Mouse (Mus musculus): ENCODE results near the gene Cenpb. TPM values are rescaled to one million over a fixed set of nuclear protein-coding genes. Genes with fewer than 3 reads are reported as not detected.

The Cenpb gene
- polyA plus RNA-seq, 1 experiment from 2014 or later: 4.2 TPM

DNA sequence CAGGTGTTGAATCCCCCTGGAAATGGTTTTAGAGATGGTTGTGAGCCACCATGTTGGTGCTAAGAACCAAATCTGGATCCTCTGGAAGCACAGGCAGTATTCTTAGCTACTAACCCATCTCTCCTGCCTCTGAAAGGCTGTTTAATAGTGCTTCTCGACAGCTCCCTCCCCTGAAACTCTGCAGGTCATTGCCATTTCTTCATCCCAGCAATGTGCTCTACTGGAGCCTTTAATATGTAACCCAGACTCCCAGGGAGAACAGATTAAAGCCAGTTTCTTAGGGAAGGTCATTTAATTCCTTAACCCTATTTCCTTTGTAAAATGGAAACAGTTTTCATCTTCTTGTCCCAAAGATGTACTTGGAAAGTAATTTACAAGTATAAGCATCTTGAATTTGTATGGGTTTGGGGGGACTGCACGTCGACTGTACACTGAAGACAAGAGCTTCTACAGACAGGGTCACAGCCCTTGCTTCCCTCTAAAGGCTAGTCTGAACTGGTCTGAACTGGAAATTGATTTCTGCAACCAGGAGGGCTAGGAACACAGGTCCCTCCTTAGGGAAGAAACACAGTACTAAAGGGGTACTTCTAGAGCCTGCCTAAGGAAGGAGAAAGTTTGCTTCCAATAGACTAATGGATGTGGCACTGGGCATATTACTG lies 4.5 kb downstream of the Cenpb start:
- no peak for DNase-seq
- H3K27ac ChIP-seq (ENCODE audit: low read depth): no peak overlapping the region
- ATAC-seq: no peak
- TF ChIP-seq EP300 (IDR thresholded peaks at IDR 0.05; ENCODE audit: low read depth): no peak
- TF ChIP-seq CTCF (IDR thresholded peaks at IDR 0.05; ENCODE audit: low read depth): no peak
- 0 out of 2 replicates have a peak, but pooled peaks cover 4% of the 10 kb centered on the region for H3K36me3 ChIP-seq (replicated peaks; ENCODE audit: insufficient read depth, low read length)
- no peak overlapping the region for H3K9ac ChIP-seq (replicated peaks)
- H3K4me3 ChIP-seq (ENCODE audit: low read depth, low read length): no peak overlapping the region
- H3K4me1 ChIP-seq (ENCODE audit: insufficient read depth): peaks cover 62% of the 10 kb centered on the region
- peaks cover 35% of the 10 kb centered on the region for H3K27me3 ChIP-seq (ENCODE audit: insufficient read depth, low read length)
- H3K4me2 ChIP-seq (ENCODE audit: low read depth, low read length): no peak overlapping the region
- WGBS (ENCODE audit: insufficient replicate concordance): 71% methylated on average over 3 of the region's 3 CpGs
- H3K9me3 ChIP-seq (ENCODE audit: low read length): no peaks in the 10 kb centered on the region

DNA sequence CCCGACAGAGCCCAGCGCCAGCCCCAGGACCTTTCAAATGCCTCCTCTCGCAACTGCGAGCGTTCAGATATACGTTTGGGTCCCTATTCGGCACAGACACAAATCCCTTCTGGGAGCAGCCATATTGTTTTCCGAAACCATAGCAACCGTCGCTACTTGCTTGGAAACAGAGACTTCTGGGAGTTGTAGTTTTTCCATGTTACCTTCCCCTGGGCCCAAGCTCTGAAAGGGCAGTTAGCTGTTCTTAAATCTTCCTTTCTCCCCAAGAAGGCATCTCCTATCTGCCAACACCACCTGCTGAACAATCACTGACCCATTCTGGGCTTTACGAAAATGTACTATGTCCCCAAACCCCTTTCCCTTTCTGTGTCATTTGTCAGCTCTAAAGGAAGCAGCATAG lies 5.2 kb downstream of the Cenpb start:
- Histone ChIP-seq H3K9ac (replicated peaks) (no peak overlapping the region), H3K4me2 (ENCODE audit: low read depth, low read length) (peak overlapping the region; percentile 72), H3K27me3 (ENCODE audit: insufficient read depth, low read length) (peaks cover 42% of the 10 kb centered on the region), H3K4me1 (ENCODE audit: insufficient read depth) (peaks cover 58% of the 10 kb centered on the region), H3K9me3 (ENCODE audit: low read length) (no peaks in the 10 kb centered on the region), H3K27ac (ENCODE audit: low read depth) (no peak overlapping the region), H3K4me3 (ENCODE audit: low read depth, low read length) (peak overlapping the region; percentile 33), H3K36me3 (replicated peaks; ENCODE audit: insufficient read depth, low read length) (0 out of 2 replicates have a peak, but pooled peaks cover 4% of the 10 kb centered on the region)
- DNase-seq: peak; percentile 52
- ATAC-seq: peak; percentile 22
- 4% methylated on average over 11 of the region's 11 CpGs for WGBS (ENCODE audit: insufficient replicate concordance)
- TF ChIP-seq CTCF (IDR thresholded peaks at IDR 0.05; ENCODE audit: low read depth) (no peak), EP300 (IDR thresholded peaks at IDR 0.05; ENCODE audit: low read depth) (no peak)

DNA sequence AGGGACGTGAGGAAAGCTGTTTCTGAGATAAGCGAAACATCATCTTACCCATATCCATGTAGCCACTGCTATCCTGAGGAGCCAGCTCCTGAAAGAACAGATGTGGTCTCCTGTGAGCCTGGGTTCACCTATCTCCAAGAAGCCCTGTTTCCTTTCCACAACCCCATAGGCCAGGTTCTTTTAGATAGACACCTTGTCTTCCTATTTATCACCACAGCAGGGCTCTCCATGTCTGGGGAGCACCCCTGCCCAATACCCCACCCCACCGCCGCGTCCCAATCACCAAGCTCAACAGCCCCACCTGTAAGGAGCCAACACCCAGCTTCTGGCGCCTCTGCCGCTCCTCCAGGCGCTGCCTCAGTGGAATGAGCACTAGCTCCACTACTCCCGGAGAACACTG lies 7.5 kb downstream of the Cenpb start:
- Histone ChIP-seq H3K4me3 (ENCODE audit: low read depth, low read length) (no peak overlapping the region), H3K9ac (replicated peaks) (no peak overlapping the region), H3K36me3 (replicated peaks; ENCODE audit: insufficient read depth, low read length) (no peaks in the 10 kb centered on the region), H3K27ac (ENCODE audit: low read depth) (no peak overlapping the region), H3K4me1 (ENCODE audit: insufficient read depth) (peaks cover 40% of the 10 kb centered on the region), H3K9me3 (ENCODE audit: low read length) (0 out of 2 replicates have a peak, but pooled peaks cover under 1% of the 10 kb centered on the region), H3K27me3 (ENCODE audit: insufficient read depth, low read length) (peaks cover 49% of the 10 kb centered on the region), H3K4me2 (ENCODE audit: low read depth, low read length) (no peak overlapping the region)
- peak; percentile 33; the same call in 1 of the 2 replicates for TF ChIP-seq EP300 (IDR thresholded peaks at IDR 0.05; ENCODE audit: low read depth)
- TF ChIP-seq CTCF (IDR thresholded peaks at IDR 0.05; ENCODE audit: low read depth): no peak
- WGBS (ENCODE audit: insufficient replicate concordance): 42% methylated on average over 9 of the region's 9 CpGs
- no peak for DNase-seq
- no peak for ATAC-seq

DNA sequence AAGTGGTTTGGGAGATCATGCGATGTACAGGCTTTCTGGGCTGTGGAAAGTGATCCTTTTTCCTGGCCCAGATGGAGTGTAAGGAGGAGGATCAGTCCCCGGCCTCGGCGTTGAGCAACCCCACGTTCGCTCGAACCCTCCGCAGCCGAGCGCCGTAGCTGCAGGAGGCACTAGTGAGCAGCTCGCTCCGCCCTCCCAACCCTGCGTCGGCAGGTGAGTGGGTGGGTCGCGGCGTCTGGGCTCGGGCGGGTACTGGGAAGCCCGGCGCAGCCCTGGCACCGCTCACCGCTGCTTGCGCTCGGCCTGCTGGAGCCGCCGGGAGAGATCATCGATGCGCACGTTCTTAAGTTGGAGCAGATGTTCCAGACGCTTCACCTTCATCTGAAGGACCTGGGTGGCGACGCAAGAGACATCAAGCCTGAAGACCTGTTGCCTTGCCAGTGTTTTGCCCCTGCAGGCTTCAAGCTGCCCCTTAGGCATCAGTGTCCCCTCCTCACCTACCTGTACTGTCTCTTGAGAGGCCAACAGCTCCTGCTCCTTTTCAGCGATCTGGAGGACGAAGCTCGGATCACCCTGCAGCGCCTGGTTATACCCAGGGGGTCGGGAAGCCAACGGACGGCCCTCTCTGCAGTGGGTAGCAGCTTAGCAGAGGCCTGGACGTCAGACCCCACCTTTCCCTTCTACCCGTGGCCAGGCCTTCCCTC lies 8.3 kb downstream of the Cenpb start:
- peak overlapping the region; percentile 61 for H3K4me2 ChIP-seq (ENCODE audit: low read depth, low read length)
- DNase-seq: no peak
- no peak for ATAC-seq
- no peaks in the 10 kb centered on the region for H3K36me3 ChIP-seq (replicated peaks; ENCODE audit: insufficient read depth, low read length)
- H3K27ac ChIP-seq (ENCODE audit: low read depth): no peak overlapping the region
- TF ChIP-seq CTCF (IDR thresholded peaks at IDR 0.05; ENCODE audit: low read depth) (no peak), EP300 (IDR thresholded peaks at IDR 0.05; ENCODE audit: low read depth) (no peak)
- 10% methylated on average over 43 of the region's 43 CpGs for WGBS (ENCODE audit: insufficient replicate concordance)
- H3K9me3 ChIP-seq (ENCODE audit: low read length): peaks cover 4% of the 10 kb centered on the region; the same call in 1 of the 2 replicates
- peak overlapping the region; percentile 17 for H3K4me3 ChIP-seq (ENCODE audit: low read depth, low read length)
- H3K4me1 ChIP-seq (ENCODE audit: insufficient read depth): peaks cover 33% of the 10 kb centered on the region
- H3K27me3 ChIP-seq (ENCODE audit: insufficient read depth, low read length): peaks cover 49% of the 10 kb centered on the region
- H3K9ac ChIP-seq (replicated peaks): no peak overlapping the region

DNA sequence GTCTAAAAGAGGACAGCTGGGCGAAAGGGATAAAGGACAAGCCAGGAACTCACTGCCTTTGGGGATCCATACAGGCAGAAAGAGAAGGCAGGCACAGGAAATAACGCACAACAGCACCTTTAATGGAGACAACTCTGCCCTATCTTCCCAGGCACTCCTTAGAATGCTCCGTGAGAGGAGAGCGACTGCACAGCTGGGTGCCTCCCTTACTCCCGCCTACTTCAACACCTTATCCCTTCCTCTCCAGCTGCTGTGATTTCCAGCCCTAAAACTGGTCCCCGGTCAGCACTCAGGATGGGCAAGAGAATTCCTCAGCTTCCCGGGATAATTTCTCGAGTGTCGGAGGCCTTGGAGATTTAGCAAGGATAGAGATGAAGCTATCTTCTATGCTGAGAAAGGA lies 8.9 kb downstream of the Cenpb start:
- Histone ChIP-seq H3K4me2 (ENCODE audit: low read depth, low read length) (peak overlapping the region; percentile 61), H3K9ac (replicated peaks) (no peak overlapping the region), H3K9me3 (ENCODE audit: low read length) (peaks cover 4% of the 10 kb centered on the region; the same call in 1 of the 2 replicates), H3K36me3 (replicated peaks; ENCODE audit: insufficient read depth, low read length) (no peaks in the 10 kb centered on the region), H3K4me3 (ENCODE audit: low read depth, low read length) (peak overlapping the region; percentile 17), H3K4me1 (ENCODE audit: insufficient read depth) (peaks cover 27% of the 10 kb centered on the region), H3K27ac (ENCODE audit: low read depth) (no peak overlapping the region), H3K27me3 (ENCODE audit: insufficient read depth, low read length) (peaks cover 49% of the 10 kb centered on the region)
- DNase-seq (no peak), ATAC-seq (no peak)
- WGBS (ENCODE audit: insufficient replicate concordance): 26% methylated on average over 9 of the region's 9 CpGs
- TF ChIP-seq CTCF (IDR thresholded peaks at IDR 0.05; ENCODE audit: low read depth) (no peak), EP300 (IDR thresholded peaks at IDR 0.05; ENCODE audit: low read depth) (no peak)

DNA sequence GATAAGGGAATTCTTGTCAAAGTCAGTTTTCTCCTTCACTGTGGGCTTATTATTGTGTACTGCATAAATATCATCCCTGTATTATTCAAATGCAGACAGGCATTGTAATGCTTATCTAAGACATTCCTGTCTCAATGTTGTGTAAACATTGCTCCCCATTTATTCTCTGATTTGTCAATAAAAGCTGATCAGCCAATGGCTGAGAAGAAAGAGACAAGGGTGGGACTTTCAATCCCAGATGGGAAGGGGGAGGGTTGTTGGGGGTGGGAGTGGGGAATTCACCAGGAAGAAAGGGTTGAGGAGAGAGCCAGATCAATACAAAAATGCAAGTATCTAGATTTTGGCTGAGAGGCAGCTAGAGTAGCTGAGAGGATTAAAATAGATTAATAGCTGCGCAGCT lies 11.0 kb downstream of the Cenpb start:
- TF ChIP-seq EP300 (IDR thresholded peaks at IDR 0.05; ENCODE audit: low read depth): no peak
- no peak for TF ChIP-seq CTCF (IDR thresholded peaks at IDR 0.05; ENCODE audit: low read depth)
- no peak for ATAC-seq
- Histone ChIP-seq H3K4me1 (ENCODE audit: insufficient read depth) (peaks cover 10% of the 10 kb centered on the region), H3K36me3 (replicated peaks; ENCODE audit: insufficient read depth, low read length) (no peaks in the 10 kb centered on the region), H3K9ac (replicated peaks) (no peak overlapping the region), H3K4me3 (ENCODE audit: low read depth, low read length) (no peak overlapping the region), H3K4me2 (ENCODE audit: low read depth, low read length) (no peak overlapping the region), H3K27me3 (ENCODE audit: insufficient read depth, low read length) (peaks cover 49% of the 10 kb centered on the region), H3K9me3 (ENCODE audit: low read length) (peaks cover 4% of the 10 kb centered on the region; the same call in 1 of the 2 replicates), H3K27ac (ENCODE audit: low read depth) (no peak overlapping the region)
- DNase-seq: no peak
- WGBS (ENCODE audit: insufficient replicate concordance): 79% methylated on average over 1 of the region's 1 CpGs
